Mouse (Mus musculus) lung, embryonic 14.5 days (tissue): ENCODE measurements around the gene Mphosph6. TPM values are rescaled to one million over a fixed set of nuclear protein-coding genes. Genes with fewer than 3 reads are reported as not detected.

Experiments
- ATAC-seq: fragments of 200-750 bp; cut with Nextera tagmentation; 2 replicates; pipeline ENCODE4 v1.8.0; 2017; ENCODE audit warnings: mild to moderate bottlenecking, moderate TSS enrichment, moderate library complexity; ENCODE audit not compliant: insufficient read depth
- DNase-seq: peaks from one replicate; pipeline ENCODE4 v3.0.0-alpha.2; 2015
- H3K27ac ChIP-seq: fragments of 300-500 bp; sonication (generic); 2 replicates; pipeline ENCODE4 v1.5.1; 2014; ENCODE audit warnings: low read depth, mild to moderate bottlenecking, moderate library complexity
- H3K27me3 ChIP-seq: fragments of 300-500 bp; sonication (generic); 2 replicates; pipeline ENCODE4 v1.6.1; 2014; ENCODE audit warnings: low read length, control low read depth; ENCODE audit not compliant: insufficient read depth
- H3K36me3 ChIP-seq: fragments of 300-500 bp; sonication (generic); 2 replicates; pipeline ENCODE4 v1.6.1; 2014; ENCODE audit warnings: control low read depth; ENCODE audit not compliant: insufficient read depth
- H3K4me1 ChIP-seq: fragments of 300-500 bp; sonication (generic); 2 replicates; pipeline ENCODE4 v1.6.1; 2014; ENCODE audit warnings: antibody characterized with exemption, control low read depth; ENCODE audit not compliant: insufficient read depth
- H3K4me2 ChIP-seq: fragments of 300-500 bp; sonication (generic); 2 replicates; pipeline ENCODE4 v1.6.1; 2014; ENCODE audit warnings: mild to moderate bottlenecking
- H3K4me3 ChIP-seq: fragments of 300-500 bp; sonication (generic); 2 replicates; pipeline ENCODE4 v1.5.1; 2014; ENCODE audit warnings: low read depth, low read length
- H3K9ac ChIP-seq: fragments of 300-500 bp; sonication (generic); 2 replicates; pipeline ENCODE4 v1.6.1; 2014
- H3K9me3 ChIP-seq: fragments of 300-500 bp; sonication (generic); 2 replicates; pipeline ENCODE4 v1.6.1; 2016; ENCODE audit warnings: low read depth, low read length, control low read depth
- CTCF ChIP-seq: IDR thresholded peaks from 2 replicates; pipeline ENCODE4 v1.5.1; 2016; ENCODE audit warnings: antibody characterized with exemption, low read depth
- WGBS: fragments of 180-500 bp; shearing (Covaris S2); extraction: QIAGEN DNeasy Blood & Tissue Kit; methylation state at CpG from one replicate; pipeline ENCODE4 v1.1.7; 2014; 5-methylcytosine and 5-hydroxymethylcytosine counted together
- polyA plus RNA-seq: library from polyadenylated mRNA; unstranded; fragments of >200 nt; fragmentation: Nextera tagmentation; extraction: Ambion mirVana; gene quantifications from 2 replicates; pipeline ENCODE4 v1.2.1, GENCODE M21; 2014

Mphosph6 gene
- polyA plus RNA-seq, 1 experiment from 2014 or later, result 61.3 TPM

DNA sequence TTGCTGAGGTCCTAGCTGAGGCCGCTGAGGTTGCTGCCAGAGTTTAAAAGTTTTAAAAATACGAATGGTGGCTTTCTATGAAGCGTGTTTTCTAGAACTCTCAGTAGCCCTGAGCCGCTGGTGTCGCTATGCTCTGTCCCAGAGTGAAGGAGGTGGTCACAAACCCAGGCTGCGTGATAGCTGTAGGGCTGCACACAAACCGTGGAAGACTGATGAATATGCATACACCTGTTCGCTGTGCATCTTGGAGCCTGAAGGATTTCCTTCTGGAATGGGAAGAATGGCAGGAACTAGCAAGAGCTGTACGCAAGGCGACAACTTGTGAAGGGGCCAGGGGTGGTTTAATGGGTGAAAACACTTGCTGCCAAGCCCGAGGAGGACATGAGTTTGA, 551 bp upstream of the Mphosph6 start:
- WGBS, result 3% methylated on average over 11 of the region's 11 CpGs
- no peak; the same call in 1 of the 2 replicates for TF ChIP-seq CTCF

DNA sequence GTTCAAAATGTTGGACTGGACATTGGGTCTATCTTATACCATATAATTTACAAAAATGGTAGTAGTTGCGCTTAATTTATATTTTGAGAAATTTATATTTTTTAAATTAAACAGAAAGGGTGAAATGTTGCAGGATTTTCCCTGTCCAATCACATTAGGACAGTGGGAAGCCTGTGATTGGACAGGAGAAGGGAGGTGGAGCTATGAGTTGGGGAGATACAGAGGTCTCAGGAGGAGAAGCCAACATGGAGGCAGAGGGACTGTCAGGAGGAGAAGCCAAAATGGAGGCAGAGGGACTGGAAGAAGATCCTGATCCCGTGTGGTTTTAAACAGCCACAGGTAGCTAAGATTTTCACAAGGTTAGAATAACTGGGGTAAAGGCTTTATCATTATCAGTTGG, 3.7 kb downstream of the Mphosph6 start:
- H3K9ac ChIP-seq, result no peak overlapping the region
- no peak overlapping the region for H3K4me2 ChIP-seq
- H3K27me3 ChIP-seq, result no peaks in the 10 kb centered on the region
- DNase-seq, result no peak
- no peak overlapping the region for H3K4me3 ChIP-seq
- no peak overlapping the region for H3K27ac ChIP-seq
- WGBS, result 93% methylated on average over 2 of the region's 2 CpGs
- peaks cover 60% of the 10 kb centered on the region for H3K36me3 ChIP-seq
- H3K9me3 ChIP-seq, result no peaks in the 10 kb centered on the region
- TF ChIP-seq CTCF, result no peak
- peaks cover 5% of the 10 kb centered on the region; the same call in 1 of the 2 replicates for H3K4me1 ChIP-seq
- ATAC-seq, result no peak

More for the DNA sequence above, 551 bp upstream of the Mphosph6 start:
- Histone ChIP-seq H3K27me3 (no peaks in the 10 kb centered on the region), H3K9ac (peak overlapping the region; percentile 52), H3K27ac (peak overlapping the region; percentile 94), H3K36me3 (peaks cover 17% of the 10 kb centered on the region), H3K4me2 (peak overlapping the region; percentile 63), H3K4me3 (peak overlapping the region; percentile 86), H3K4me1 (peaks cover 5% of the 10 kb centered on the region; the same call in 1 of the 2 replicates), H3K9me3 (no peaks in the 10 kb centered on the region)
- DNase-seq (no peak), ATAC-seq (peak; percentile 68)

DNA sequence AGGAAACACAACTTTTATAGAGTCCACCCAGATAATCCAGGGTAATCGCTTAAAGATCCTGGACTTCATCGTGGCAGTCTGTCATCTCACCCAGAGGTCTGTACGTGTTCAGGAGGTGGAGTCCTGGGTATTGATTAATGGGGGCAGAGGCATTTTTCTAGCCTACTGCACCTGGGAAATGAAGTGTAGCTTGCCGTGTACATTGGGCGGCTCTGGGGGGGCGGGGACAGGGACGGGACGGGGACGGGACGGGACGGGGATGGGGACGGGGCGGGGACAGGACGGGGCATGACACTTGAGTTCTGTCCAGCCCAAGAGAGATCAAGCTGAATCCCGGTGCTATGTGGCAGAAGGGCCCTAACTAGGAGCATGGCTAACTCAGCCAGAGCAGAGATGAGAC, 5.3 kb downstream of the Mphosph6 start:
- Histone ChIP-seq H3K4me3 (no peak overlapping the region), H3K36me3 (peaks cover 75% of the 10 kb centered on the region), H3K4me1 (peaks cover 5% of the 10 kb centered on the region; the same call in 1 of the 2 replicates), H3K9me3 (no peaks in the 10 kb centered on the region), H3K4me2 (no peak overlapping the region), H3K9ac (no peak overlapping the region), H3K27me3 (no peaks in the 10 kb centered on the region), H3K27ac (no peak overlapping the region)
- 86% methylated on average over 15 of the region's 15 CpGs for WGBS
- no peak for TF ChIP-seq CTCF
- DNase-seq (no peak), ATAC-seq (no peak)

DNA sequence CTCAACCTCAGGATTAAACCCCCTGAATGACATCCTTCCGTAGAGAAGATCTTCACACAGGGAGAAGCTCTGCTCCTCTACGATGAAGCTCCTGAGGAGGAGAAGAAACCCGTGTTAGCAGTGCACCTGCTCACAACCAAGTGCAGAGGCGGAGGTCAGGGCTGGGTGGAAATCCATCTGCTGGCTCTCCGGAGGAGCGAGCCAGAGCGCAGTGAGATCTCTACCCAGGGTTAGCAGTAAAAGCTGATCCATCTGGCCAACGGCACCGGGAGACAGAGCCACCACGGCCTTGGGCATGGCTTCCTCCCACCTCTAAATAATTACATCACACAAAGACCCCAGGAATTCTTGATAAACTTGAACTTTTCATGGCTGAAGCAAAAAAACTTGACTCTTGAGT, 7.2 kb downstream of the Mphosph6 start:
- no peak for ATAC-seq
- Histone ChIP-seq H3K9ac (no peak overlapping the region), H3K27me3 (no peaks in the 10 kb centered on the region), H3K36me3 (peaks cover 92% of the 10 kb centered on the region), H3K4me3 (no peak overlapping the region), H3K4me2 (no peak overlapping the region), H3K9me3 (no peaks in the 10 kb centered on the region), H3K27ac (no peak overlapping the region), H3K4me1 (no peaks in the 10 kb centered on the region)
- TF ChIP-seq CTCF, result no peak
- DNase-seq, result no peak
- WGBS, result 95% methylated on average over 10 of the region's 10 CpGs

DNA sequence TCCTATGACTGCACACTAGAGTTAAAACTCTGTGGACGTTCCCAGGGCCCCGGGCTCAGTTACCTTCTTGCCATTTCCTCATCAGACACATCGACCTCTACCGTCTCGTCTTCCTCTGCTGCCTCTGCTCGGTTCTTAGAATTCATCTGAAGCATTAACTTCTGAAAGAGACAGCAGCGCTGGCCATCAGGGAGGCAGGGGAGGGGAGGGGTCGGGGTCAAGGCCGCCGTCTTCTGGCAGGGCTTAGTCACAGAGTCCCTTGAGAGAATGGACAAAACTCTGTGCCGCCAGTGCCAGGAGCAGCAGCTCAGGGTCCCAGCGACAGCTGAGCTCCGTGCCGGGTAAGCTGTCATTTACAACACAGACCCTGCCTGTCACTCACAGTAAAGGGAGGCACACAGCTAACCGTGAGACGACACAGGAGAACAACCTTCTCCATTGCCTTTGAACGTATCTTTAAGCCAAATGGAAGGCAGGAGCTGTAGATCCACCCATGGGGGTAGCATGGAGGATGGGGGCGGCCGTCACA, 9.1 kb downstream of the Mphosph6 start:
- DNase-seq (no peak), ATAC-seq (no peak)
- Histone ChIP-seq H3K9ac (no peak overlapping the region), H3K9me3 (no peaks in the 10 kb centered on the region), H3K4me3 (no peak overlapping the region), H3K27ac (no peak overlapping the region), H3K4me2 (no peak overlapping the region), H3K36me3 (peaks cover 96% of the 10 kb centered on the region), H3K4me1 (no peaks in the 10 kb centered on the region), H3K27me3 (no peaks in the 10 kb centered on the region)
- TF ChIP-seq CTCF, result no peak
- WGBS, result 81% methylated on average over 19 of the region's 19 CpGs

DNA sequence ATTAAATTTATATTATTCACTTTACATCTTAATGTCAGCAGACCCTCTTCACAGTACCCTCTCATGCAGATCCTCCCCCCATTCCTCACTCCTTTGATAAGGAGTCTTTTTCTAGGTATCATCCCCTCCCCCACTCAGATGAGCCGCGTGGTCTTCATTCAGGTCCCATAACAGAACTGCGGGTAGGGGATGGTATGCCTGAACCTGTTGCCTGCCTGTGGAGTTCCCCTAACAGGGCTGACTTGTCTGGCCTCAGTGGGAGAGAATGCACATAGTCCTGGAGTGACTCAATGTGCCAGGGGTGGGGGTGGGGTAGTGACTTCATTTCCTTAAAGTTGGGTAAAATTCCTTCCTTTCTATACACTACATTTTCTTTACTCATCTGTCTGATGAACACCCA, 15.3 kb downstream of the Mphosph6 start:
- Histone ChIP-seq H3K27ac (no peak overlapping the region), H3K9me3 (peaks cover 3% of the 10 kb centered on the region; the same call in 1 of the 2 replicates), H3K4me1 (no peaks in the 10 kb centered on the region), H3K36me3 (peaks cover 36% of the 10 kb centered on the region), H3K4me2 (no peak overlapping the region), H3K4me3 (no peak overlapping the region), H3K9ac (no peak overlapping the region), H3K27me3 (no peaks in the 10 kb centered on the region)
- no peak for TF ChIP-seq CTCF
- DNase-seq, result no peak
- ATAC-seq, result no peak
- 93% methylated on average over 3 of the region's 3 CpGs for WGBS

DNA sequence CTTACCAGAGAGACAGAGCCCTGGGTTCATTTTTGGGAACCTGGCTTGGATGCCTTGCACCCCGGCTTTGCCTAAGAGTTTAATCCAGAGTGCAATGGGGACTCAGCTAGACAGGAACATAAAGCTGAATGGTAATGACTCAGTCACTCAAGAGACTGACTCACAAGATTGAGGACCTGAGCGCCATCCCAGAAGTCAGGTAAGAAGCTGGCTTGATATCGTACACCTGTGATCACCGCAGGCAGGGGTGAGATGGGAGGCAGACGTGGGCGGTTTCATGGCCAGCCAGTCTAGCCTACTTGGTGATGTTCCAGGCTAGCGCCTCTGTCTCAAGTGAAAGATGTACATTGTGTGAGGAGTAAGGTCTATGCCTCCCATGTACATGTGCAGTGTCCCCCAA, 18.7 kb downstream of the Mphosph6 start:
- no peak for ATAC-seq
- peaks cover 5% of the 10 kb centered on the region; the same call in 1 of the 2 replicates for H3K36me3 ChIP-seq
- WGBS, result 89% methylated on average over 7 of the region's 7 CpGs
- H3K4me1 ChIP-seq, result no peaks in the 10 kb centered on the region
- no peak overlapping the region for H3K27ac ChIP-seq
- no peak for DNase-seq
- H3K9ac ChIP-seq, result no peak overlapping the region
- no peak overlapping the region for H3K4me3 ChIP-seq
- no peak overlapping the region for H3K4me2 ChIP-seq
- peaks cover 3% of the 10 kb centered on the region; the same call in 1 of the 2 replicates for H3K9me3 ChIP-seq
- no peaks in the 10 kb centered on the region for H3K27me3 ChIP-seq
- TF ChIP-seq CTCF, result no peak
